Mouse (Mus musculus) embryonic facial prominence, embryonic 15.5 days (tissue): ENCODE measurements around the gene Megf9. TPM values are rescaled to one million over a fixed set of nuclear protein-coding genes. Genes with fewer than 3 reads are reported as not detected.

ENCODE experiments used
- ATAC-seq: fragments of 200-750 bp; cut with Nextera tagmentation; 2 replicates; pipeline ENCODE4 v1.8.0; 2017; ENCODE audit warnings: low read depth, moderate TSS enrichment; ENCODE audit not compliant: insufficient number of reproducible peaks, low FRiP score, low TSS enrichment
- H3K27ac ChIP-seq: fragments of 300-500 bp; sonication (generic); replicated peaks from 2 replicates; pipeline ENCODE4 v1.5.1; 2015; ENCODE audit warnings: mild to moderate bottlenecking, inconsistent platforms
- H3K27me3 ChIP-seq: fragments of 300-500 bp; sonication (generic); 2 replicates; pipeline ENCODE4 v1.6.1; 2015; ENCODE audit warnings: inconsistent platforms
- H3K36me3 ChIP-seq: fragments of 300-500 bp; sonication (generic); 2 replicates; pipeline ENCODE4 v1.6.1; 2015; ENCODE audit warnings: mild to moderate bottlenecking, inconsistent platforms
- H3K4me1 ChIP-seq: fragments of 300-500 bp; sonication (generic); 2 replicates; pipeline ENCODE4 v1.6.1; 2015; ENCODE audit warnings: inconsistent platforms
- H3K4me2 ChIP-seq: fragments of 300-500 bp; sonication (generic); replicated peaks from 2 replicates; pipeline ENCODE4 v1.6.1; 2015; ENCODE audit warnings: mild to moderate bottlenecking, inconsistent platforms
- H3K4me3 ChIP-seq: fragments of 300-500 bp; sonication (generic); replicated peaks from 2 replicates; pipeline ENCODE4 v1.5.1; 2015; ENCODE audit warnings: mild to moderate bottlenecking, inconsistent platforms
- H3K9ac ChIP-seq: fragments of 300-500 bp; sonication (generic); 2 replicates; pipeline ENCODE4 v1.6.1; 2015; ENCODE audit warnings: inconsistent platforms
- H3K9me3 ChIP-seq: fragments of 300-500 bp; sonication (generic); replicated peaks from 2 replicates; pipeline ENCODE4 v1.6.1; 2016; ENCODE audit warnings: inconsistent platforms
- WGBS: fragments of 180-500 bp; shearing (Covaris S2); methylation state at CpG from one replicate; pipeline ENCODE4 v1.1.7; 2015; 5-methylcytosine and 5-hydroxymethylcytosine counted together
- polyA plus RNA-seq: library from polyadenylated mRNA; unstranded; fragments of >200 nt; fragmentation: Nextera tagmentation; extraction: Ambion mirVana; gene quantifications from 2 replicates; pipeline ENCODE4 v1.2.1, GENCODE M21; 2015

The Megf9 gene
- polyA plus RNA-seq, 1 experiment from 2014 or later, result 14.0 TPM

DNA sequence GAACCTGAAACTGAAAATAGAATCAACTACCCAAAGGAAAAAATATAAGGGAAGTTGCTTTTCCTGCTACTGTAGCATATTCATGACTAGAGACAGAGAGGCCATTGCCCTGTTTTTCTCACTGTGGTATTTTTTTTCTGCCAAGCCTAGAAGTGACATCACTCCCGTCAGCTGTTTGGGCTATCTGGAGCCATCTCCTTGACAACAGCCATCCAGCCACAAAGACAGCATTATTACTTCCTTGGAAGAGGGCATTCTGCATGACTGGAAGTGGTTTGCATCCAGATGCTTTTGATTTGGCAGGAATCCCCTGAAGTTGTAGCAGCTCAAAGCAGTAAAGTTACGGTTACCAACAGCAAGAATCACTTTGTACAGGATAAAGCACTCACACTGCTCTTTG, 122.7 kb downstream of the Megf9 start:
- no peaks in the 10 kb centered on the region for H3K9me3 ChIP-seq
- H3K4me2 ChIP-seq, result no peak overlapping the region
- H3K36me3 ChIP-seq, result no peaks in the 10 kb centered on the region
- H3K9ac ChIP-seq, result no peak overlapping the region
- H3K4me1 ChIP-seq, result peaks cover 20% of the 10 kb centered on the region
- H3K4me3 ChIP-seq, result no peak overlapping the region
- no peak overlapping the region for H3K27ac ChIP-seq
- 31% methylated on average over 2 of the region's 2 CpGs for WGBS
- no peak for ATAC-seq
- H3K27me3 ChIP-seq, result no peaks in the 10 kb centered on the region

DNA sequence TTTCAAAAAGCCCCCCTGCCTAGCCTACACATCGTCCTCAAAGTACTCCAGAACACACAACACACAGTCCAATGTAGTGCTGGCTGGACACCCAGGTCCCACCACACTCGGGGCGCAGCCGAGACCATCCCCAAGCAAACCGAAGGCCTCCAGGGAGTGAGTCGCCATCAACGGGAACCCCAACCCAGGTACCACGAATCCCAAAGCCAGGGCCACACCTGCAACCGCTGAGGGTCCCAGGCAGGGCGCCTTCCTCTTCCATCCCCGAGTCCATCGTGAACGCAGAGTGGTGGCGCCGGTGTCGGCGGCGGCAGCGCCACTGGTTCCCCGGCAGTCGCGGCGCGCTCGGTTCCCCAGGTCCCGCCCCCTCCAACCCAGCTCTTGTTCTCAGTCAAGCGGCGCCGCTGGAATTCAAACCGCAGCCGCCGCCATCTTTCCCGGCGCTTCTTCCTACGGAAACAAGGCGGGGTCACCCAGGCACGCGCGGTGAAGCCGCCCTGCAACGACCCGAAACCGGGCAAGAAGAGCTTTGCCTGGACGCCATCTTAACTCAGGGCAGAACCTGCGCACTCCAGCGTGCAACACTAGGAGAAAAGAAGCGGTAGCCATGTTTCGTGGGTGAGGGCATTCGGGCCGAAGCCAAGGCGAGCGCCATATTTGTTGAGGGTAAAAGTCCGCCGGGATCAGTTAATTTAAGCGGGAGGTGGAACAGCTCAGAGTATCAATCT, 124.6 kb downstream of the Megf9 start, which contains the start of gene Cdk5rap2:
Gene Cdk5rap2 (minus strand): TSS at position 450 of the 728 bp plus-strand sequence.
- Histone ChIP-seq H3K4me1 (peaks cover 20% of the 10 kb centered on the region), H3K4me3 (peak within 1 kb of the TSS; percentile 94), H3K9me3 (no peaks in the 10 kb centered on the region), H3K4me2 (peak within 1 kb of the TSS; percentile 71), H3K27me3 (no peaks in the 10 kb centered on the region), H3K9ac (peak within 1 kb of the TSS; percentile 65), H3K36me3 (no peaks in the 10 kb centered on the region), H3K27ac (peak within 1 kb of the TSS; percentile 77)
- under 1% methylated on average over 54 of the region's 55 CpGs for WGBS
- ATAC-seq, result peak; percentile 98

DNA sequence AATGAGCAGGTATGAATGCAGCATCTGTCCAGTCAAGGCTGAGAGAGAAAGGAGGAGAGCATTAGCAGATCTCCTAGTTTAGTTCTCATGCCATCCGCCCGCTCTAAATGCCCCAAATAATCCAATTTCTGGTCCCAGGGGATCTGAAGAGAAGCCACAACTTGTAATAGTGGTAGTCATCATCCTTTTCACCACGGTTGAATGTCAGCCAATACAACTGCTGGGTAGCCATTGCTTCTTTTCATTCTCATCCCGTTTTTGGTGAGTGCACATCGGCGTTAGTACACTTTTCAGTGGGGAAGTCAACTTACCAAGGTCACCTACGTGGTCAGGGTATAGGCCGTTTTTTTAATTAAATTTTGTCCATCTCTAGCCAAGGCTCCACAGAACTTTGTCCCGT, 125.3 kb downstream of the Megf9 start:
- 10% methylated on average over 9 of the region's 9 CpGs for WGBS
- H3K27me3 ChIP-seq, result no peaks in the 10 kb centered on the region
- peak overlapping the region; percentile 71 for H3K4me2 ChIP-seq
- peaks cover 20% of the 10 kb centered on the region for H3K4me1 ChIP-seq
- H3K27ac ChIP-seq, result no peak overlapping the region
- H3K36me3 ChIP-seq, result no peaks in the 10 kb centered on the region
- H3K9ac ChIP-seq, result peak overlapping the region; percentile 65
- ATAC-seq, result no peak
- no peaks in the 10 kb centered on the region for H3K9me3 ChIP-seq
- peak overlapping the region; percentile 94 for H3K4me3 ChIP-seq

DNA sequence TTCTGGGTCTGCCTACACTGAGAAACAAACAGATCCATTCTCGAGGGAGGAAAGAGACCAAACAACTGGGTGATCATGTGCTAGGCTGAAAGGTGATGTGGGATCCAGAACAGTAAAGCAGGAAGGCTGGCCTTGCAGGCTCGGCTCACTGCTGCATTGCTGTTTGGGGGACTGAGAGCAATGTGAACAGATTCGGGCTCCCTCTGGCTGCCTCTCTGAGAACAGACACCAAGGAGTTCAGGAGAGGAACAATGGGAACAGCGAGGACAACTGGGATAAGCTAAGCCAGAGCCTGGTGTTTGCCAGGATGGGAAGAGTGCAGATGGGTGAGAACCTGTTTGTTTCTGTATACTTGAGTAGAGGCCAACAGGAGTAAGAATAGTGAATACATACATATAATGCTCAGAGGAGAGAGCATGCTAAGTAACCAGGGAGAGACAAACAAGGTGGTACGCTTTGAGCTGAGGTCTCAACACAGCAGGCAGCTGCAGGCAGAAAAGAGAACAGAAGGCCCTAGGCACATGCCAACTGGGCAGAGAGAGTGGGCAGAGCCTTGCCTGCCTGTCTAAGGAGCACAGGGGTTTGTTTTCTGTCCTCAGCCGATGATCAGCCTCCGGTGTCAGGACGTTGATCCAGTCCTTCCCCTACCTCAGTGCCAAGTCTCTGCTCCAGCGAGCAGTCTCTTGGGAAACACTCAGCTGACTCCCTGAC, 132.5 kb downstream of the Megf9 start:
- Histone ChIP-seq H3K4me2 (no peak overlapping the region), H3K36me3 (peaks cover 20% of the 10 kb centered on the region; the same call in 1 of the 2 replicates), H3K27ac (no peak overlapping the region), H3K4me3 (no peak overlapping the region), H3K27me3 (no peaks in the 10 kb centered on the region), H3K9ac (no peak overlapping the region), H3K4me1 (no peaks in the 10 kb centered on the region), H3K9me3 (no peaks in the 10 kb centered on the region)
- 0 out of 2 replicates have a peak, but pooled peaks have one; percentile 51 for ATAC-seq
- 66% methylated on average over 9 of the region's 9 CpGs for WGBS

- Histone ChIP-seq H3K4me2 (no peak overlapping the region), H3K27me3 (no peaks in the 10 kb centered on the region), H3K27ac (no peak overlapping the region), H3K4me1 (no peaks in the 10 kb centered on the region), H3K9ac (no peak overlapping the region), H3K36me3 (peaks cover 20% of the 10 kb centered on the region; the same call in 1 of the 2 replicates), H3K4me3 (no peak overlapping the region), H3K9me3 (no peaks in the 10 kb centered on the region)
- WGBS, result 85% methylated on average over 5 of the region's 5 CpGs
- no peak for ATAC-seq
Measured at GRCm38 (mm10) chr4:70399476-70399875, 135.3 kb downstream of the Megf9 start.

DNA sequence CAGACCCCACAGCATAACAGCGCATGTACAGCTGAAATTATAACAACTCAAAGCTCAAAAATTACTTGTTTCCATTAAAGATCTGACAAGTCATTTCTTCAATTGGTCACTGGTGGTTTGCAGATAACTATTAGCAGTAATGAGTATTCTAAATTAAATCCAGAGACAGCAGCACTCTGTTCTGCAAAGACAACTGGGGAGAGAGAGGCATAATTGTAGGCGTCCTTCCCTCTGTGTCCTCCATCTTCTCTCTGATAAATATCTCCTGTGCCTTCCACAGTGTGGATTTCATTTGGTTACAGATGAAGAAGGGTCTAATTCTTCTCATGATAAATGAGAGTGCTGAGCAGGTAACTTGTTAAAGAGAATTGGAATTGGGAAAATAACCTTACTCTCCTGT, 135.7 kb downstream of the Megf9 start:
- H3K4me3 ChIP-seq, result no peak overlapping the region
- no peak overlapping the region for H3K27ac ChIP-seq
- no peak overlapping the region for H3K4me2 ChIP-seq
- WGBS, result 81% methylated on average over 2 of the region's 2 CpGs
- no peaks in the 10 kb centered on the region for H3K4me1 ChIP-seq
- H3K9me3 ChIP-seq, result no peaks in the 10 kb centered on the region
- no peaks in the 10 kb centered on the region for H3K27me3 ChIP-seq
- H3K9ac ChIP-seq, result no peak overlapping the region
- no peak for ATAC-seq
- peaks cover 20% of the 10 kb centered on the region; the same call in 1 of the 2 replicates for H3K36me3 ChIP-seq

- Histone ChIP-seq H3K9me3 (no peaks in the 10 kb centered on the region), H3K27me3 (no peaks in the 10 kb centered on the region), H3K4me1 (no peaks in the 10 kb centered on the region), H3K4me3 (no peak overlapping the region), H3K36me3 (peaks cover 13% of the 10 kb centered on the region; the same call in 1 of the 2 replicates), H3K9ac (no peak overlapping the region), H3K4me2 (no peak overlapping the region), H3K27ac (no peak overlapping the region)
- WGBS, result 74% methylated on average over 4 of the region's 4 CpGs
- ATAC-seq, result no peak
Measured at GRCm38 (mm10) chr4:70398088-70398487, 136.7 kb downstream of the Megf9 start.

DNA sequence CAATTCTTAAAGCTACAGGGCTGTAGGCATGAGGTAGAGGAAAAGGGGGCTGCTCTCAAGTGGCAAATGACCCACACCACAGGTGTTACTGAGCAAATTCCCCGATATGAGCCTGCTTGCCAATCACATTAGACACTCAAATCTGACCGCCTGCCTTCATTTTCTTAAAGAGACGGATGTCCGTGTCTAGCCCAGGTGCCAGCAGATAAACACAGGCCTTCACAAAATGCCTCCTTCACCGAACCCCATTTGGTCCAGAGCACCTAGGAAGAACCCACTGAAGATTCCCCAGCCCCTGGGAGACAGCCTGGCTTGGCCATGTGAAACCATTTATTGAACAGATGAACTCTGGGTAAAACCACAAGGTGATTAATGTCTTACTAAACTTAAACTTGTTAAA, 138.1 kb downstream of the Megf9 start:
- H3K36me3 ChIP-seq, result 0 out of 2 replicates have a peak, but pooled peaks cover 11% of the 10 kb centered on the region
- H3K4me1 ChIP-seq, result peaks cover 3% of the 10 kb centered on the region; the same call in 1 of the 2 replicates
- H3K4me2 ChIP-seq, result no peak overlapping the region
- H3K9me3 ChIP-seq, result no peaks in the 10 kb centered on the region
- H3K27ac ChIP-seq, result no peak overlapping the region
- ATAC-seq, result no peak
- WGBS, result 84% methylated on average over 5 of the region's 5 CpGs
- no peak overlapping the region for H3K9ac ChIP-seq
- H3K4me3 ChIP-seq, result no peak overlapping the region
- no peaks in the 10 kb centered on the region for H3K27me3 ChIP-seq

DNA sequence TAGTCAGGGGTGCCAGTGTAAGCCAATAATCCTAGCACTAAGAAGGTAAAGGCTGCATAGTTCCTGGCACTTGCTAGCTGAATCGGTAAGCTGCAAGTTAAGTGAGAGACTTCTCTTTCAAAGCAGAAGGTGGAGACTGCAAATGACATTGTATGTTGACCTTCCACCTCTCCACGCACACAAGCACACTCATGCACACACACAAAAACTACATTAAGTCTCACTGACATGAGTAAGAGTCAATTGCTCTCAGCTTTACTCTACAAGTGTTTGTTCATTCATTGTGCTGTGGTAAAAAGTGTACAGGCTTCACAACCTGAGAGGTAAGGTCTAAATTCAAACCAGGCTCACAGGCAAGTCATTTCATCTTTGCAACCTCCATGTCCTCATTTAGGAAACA, 140.1 kb downstream of the Megf9 start:
- H3K36me3 ChIP-seq, result 0 out of 2 replicates have a peak, but pooled peaks cover 4% of the 10 kb centered on the region
- WGBS, result 89% methylated on average over 2 of the region's 2 CpGs
- no peak for ATAC-seq
- H3K4me1 ChIP-seq, result peaks cover 10% of the 10 kb centered on the region; the same call in 1 of the 2 replicates
- H3K4me2 ChIP-seq, result no peak overlapping the region
- no peaks in the 10 kb centered on the region for H3K27me3 ChIP-seq
- no peak overlapping the region for H3K4me3 ChIP-seq
- H3K9me3 ChIP-seq, result no peaks in the 10 kb centered on the region
- no peak overlapping the region for H3K9ac ChIP-seq
- H3K27ac ChIP-seq, result no peak overlapping the region

GRCm38 (mm10) chr4:70391760-70392372, 142.9 kb downstream of the Megf9 start:
- Histone ChIP-seq H3K36me3 (0 out of 2 replicates have a peak, but pooled peaks cover 4% of the 10 kb centered on the region), H3K4me1 (peaks cover 10% of the 10 kb centered on the region; the same call in 1 of the 2 replicates), H3K9ac (no peak overlapping the region), H3K9me3 (no peaks in the 10 kb centered on the region), H3K27ac (peak overlapping the region; percentile 39; the same call in 1 of the 2 replicates), H3K27me3 (no peaks in the 10 kb centered on the region), H3K4me3 (no peak overlapping the region), H3K4me2 (no peak overlapping the region)
- peak; percentile 15; the same call in 1 of the 2 replicates for ATAC-seq
- 70% methylated on average over 11 of the region's 11 CpGs for WGBS

GRCm38 (mm10) chr4:70391073-70391472, 143.7 kb downstream of the Megf9 start:
- Histone ChIP-seq H3K4me2 (no peak overlapping the region), H3K4me3 (no peak overlapping the region), H3K27ac (peak overlapping the region; percentile 39; the same call in 1 of the 2 replicates), H3K4me1 (peaks cover 10% of the 10 kb centered on the region; the same call in 1 of the 2 replicates), H3K27me3 (no peaks in the 10 kb centered on the region), H3K9me3 (no peaks in the 10 kb centered on the region), H3K9ac (no peak overlapping the region), H3K36me3 (0 out of 2 replicates have a peak, but pooled peaks cover 4% of the 10 kb centered on the region)
- WGBS, result 76% methylated on average over 9 of the region's 9 CpGs
- no peak for ATAC-seq
